Mouse (Mus musculus): ENCODE data around the gene Faxc. TPM values are rescaled to one million over a fixed set of nuclear protein-coding genes. Genes with fewer than 3 reads are reported as not detected.

Faxc gene
- polyA plus RNA-seq, 1 experiment from 2014 or later: 22.5 TPM

DNA sequence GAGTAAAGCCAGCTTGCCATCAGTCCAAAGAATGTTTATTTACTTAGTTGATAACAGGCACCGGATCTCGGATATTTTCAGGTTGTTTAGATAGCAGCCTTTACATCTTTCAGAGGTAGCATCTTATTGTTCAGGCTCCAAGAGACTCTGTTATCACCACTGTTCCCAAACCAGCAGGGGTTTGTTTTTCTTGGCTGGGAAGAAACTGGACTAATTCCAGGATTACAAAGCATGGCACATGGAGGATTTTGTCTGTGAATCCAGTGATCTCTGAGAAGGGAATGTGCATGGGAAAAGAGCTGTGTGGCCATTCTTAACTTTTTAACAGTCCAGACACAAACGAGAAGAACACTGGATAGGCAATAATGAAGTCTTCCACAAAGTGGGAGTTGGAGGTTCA lies 43.0 kb downstream of the Faxc start:
- Histone ChIP-seq H3K4me3 (no peak overlapping the region), H3K9me3 (no peaks in the 10 kb centered on the region), H3K36me3 (replicated peaks) (no peaks in the 10 kb centered on the region), H3K9ac (no peak overlapping the region), H3K4me2 (no peak overlapping the region), H3K27me3 (replicated peaks) (no peaks in the 10 kb centered on the region), H3K4me1 (no peaks in the 10 kb centered on the region), H3K27ac (no peak overlapping the region)
- ATAC-seq (replicated peaks): no peak
- WGBS: 55% methylated on average over 3 of the region's 3 CpGs

DNA sequence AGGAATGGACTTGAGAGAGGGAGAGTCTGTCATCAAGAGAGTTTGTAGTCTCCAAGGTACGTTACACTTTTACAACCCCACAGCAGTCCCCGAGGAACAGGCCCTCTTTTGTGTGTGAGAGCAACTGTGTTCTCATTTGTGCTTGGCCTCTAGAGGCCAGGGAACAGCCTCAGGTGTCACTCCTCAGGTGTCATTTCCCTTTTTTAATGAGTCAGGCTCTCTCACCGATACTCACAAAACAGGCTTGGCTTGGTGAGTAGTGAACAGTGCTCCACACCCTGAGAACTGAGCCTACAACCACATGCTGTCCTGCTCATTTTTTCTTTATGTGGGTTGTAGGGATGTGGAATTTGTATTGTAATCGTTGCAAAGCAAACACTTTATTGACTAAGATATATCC lies 49.3 kb downstream of the Faxc start:
- Histone ChIP-seq H3K4me3 (no peak overlapping the region), H3K36me3 (replicated peaks) (0 out of 2 replicates have a peak, but pooled peaks cover 5% of the 10 kb centered on the region), H3K27ac (no peak overlapping the region), H3K9me3 (no peaks in the 10 kb centered on the region), H3K4me1 (no peaks in the 10 kb centered on the region), H3K27me3 (replicated peaks) (no peaks in the 10 kb centered on the region), H3K4me2 (no peak overlapping the region), H3K9ac (no peak overlapping the region)
- no peak for ATAC-seq (replicated peaks)
- WGBS: 86% methylated on average over 4 of the region's 4 CpGs

DNA sequence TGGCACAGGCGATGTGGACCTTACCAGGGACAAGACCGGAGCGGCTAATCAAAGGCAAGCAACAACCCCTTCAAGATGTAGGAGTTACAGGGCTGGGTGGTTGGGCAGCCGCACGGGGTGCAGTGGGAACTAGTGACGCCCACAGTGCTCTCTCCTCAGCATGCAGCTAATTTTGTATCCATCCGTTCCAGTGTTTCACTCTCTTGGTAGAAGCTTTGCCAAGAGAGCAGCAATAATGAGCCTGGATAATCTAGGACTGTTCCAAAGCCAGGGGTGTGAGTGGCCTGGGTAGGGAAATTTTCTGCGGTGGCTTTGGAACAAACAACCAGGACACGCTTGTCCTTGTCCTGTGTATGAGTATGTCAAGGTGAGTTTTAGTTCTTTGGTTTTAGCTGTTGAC lies 51.3 kb downstream of the Faxc start:
- WGBS: 97% methylated on average over 9 of the region's 9 CpGs
- H3K36me3 ChIP-seq (replicated peaks): 0 out of 2 replicates have a peak, but pooled peaks cover 5% of the 10 kb centered on the region
- H3K9me3 ChIP-seq: no peaks in the 10 kb centered on the region
- no peak overlapping the region for H3K9ac ChIP-seq
- ATAC-seq (replicated peaks): 0 out of 2 replicates have a peak, but pooled peaks have one; percentile 20
- H3K27ac ChIP-seq: no peak overlapping the region
- no peaks in the 10 kb centered on the region for H3K4me1 ChIP-seq
- H3K27me3 ChIP-seq (replicated peaks): no peaks in the 10 kb centered on the region
- H3K4me3 ChIP-seq: no peak overlapping the region
- H3K4me2 ChIP-seq: no peak overlapping the region

DNA sequence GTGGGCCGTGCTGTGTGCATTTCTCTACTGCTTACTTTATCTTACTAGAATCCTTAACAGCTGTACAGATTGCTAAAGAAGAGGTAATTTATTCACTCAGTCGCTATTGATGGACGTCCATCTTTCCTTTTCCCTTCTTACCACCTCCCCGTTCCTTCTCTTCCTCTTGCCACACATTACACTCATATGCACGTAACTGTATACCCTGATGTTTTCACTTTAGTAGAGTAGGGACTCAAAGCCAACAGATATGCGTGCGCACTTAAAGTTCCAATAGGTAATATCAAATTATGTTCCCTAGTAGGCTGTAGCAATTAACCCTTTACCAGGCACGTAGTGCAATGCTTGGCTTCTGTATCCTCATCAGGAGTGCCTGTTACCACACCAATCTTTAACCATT lies 55.7 kb downstream of the Faxc start:
- no peak overlapping the region for H3K4me2 ChIP-seq
- H3K9ac ChIP-seq: no peak overlapping the region
- no peak overlapping the region for H3K4me3 ChIP-seq
- no peaks in the 10 kb centered on the region for H3K9me3 ChIP-seq
- 0 out of 2 replicates have a peak, but pooled peaks cover 5% of the 10 kb centered on the region for H3K36me3 ChIP-seq (replicated peaks)
- no peak for ATAC-seq (replicated peaks)
- H3K27me3 ChIP-seq (replicated peaks): no peaks in the 10 kb centered on the region
- H3K4me1 ChIP-seq: no peaks in the 10 kb centered on the region
- H3K27ac ChIP-seq: no peak overlapping the region
- WGBS: 88% methylated on average over 8 of the region's 8 CpGs

DNA sequence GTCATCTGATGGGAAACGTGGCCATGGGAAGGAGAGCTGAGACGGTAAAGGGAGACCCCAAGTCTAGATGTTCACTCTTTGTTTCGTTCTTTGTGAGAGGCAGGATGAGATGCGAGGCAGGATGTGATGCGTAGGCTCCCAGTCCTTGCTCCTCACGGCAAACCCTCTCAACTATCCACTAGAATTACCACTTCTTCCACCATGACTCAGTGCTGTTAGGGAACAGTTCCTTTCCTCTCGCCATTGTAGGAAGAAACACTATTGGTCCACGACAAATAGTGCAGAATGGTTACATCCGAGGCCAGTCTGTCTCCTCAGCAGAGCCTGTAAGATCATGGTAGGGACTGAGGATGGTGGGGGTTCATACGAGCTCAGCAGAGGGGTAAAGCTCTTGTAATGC lies 56.3 kb downstream of the Faxc start:
- Histone ChIP-seq H3K27ac (no peak overlapping the region), H3K27me3 (replicated peaks) (no peaks in the 10 kb centered on the region), H3K36me3 (replicated peaks) (0 out of 2 replicates have a peak, but pooled peaks cover 4% of the 10 kb centered on the region), H3K4me2 (no peak overlapping the region), H3K9me3 (no peaks in the 10 kb centered on the region), H3K9ac (no peak overlapping the region), H3K4me1 (no peaks in the 10 kb centered on the region), H3K4me3 (no peak overlapping the region)
- ATAC-seq (replicated peaks): no peak
- WGBS: 89% methylated on average over 10 of the region's 10 CpGs

DNA sequence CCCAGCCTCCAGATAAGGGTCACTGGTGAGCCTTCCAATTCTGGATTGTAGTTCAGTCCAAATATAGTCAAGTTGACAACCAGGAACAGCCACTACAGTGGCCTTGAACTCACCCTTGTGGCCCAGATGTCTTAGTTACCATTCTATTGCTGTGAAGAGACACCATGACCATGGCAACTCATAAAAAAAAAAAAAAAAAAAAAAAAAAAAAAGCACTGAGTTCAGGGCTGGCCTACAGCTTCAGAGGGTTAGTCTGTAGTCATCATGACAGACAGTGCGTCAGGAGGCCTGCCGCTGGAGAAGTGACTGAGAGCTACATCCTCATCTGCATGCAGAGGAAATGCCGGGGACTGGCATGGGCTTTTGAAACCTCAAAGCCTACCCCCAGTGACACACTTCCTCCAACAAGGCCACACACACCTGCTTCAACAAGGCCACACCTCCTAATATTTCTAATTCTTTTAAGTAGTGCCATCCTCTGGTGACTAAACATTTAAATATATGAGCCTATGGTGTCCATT lies 58.5 kb downstream of the Faxc start:
- no peak overlapping the region for H3K9ac ChIP-seq
- no peaks in the 10 kb centered on the region for H3K9me3 ChIP-seq
- H3K27ac ChIP-seq: no peak overlapping the region
- peaks cover 10% of the 10 kb centered on the region; the same call in 1 of the 2 replicates for H3K36me3 ChIP-seq (replicated peaks)
- H3K4me1 ChIP-seq: no peaks in the 10 kb centered on the region
- no peaks in the 10 kb centered on the region for H3K27me3 ChIP-seq (replicated peaks)
- 88% methylated on average over 3 of the region's 3 CpGs for WGBS
- ATAC-seq (replicated peaks): no peak
- no peak overlapping the region for H3K4me3 ChIP-seq
- no peak overlapping the region for H3K4me2 ChIP-seq

DNA sequence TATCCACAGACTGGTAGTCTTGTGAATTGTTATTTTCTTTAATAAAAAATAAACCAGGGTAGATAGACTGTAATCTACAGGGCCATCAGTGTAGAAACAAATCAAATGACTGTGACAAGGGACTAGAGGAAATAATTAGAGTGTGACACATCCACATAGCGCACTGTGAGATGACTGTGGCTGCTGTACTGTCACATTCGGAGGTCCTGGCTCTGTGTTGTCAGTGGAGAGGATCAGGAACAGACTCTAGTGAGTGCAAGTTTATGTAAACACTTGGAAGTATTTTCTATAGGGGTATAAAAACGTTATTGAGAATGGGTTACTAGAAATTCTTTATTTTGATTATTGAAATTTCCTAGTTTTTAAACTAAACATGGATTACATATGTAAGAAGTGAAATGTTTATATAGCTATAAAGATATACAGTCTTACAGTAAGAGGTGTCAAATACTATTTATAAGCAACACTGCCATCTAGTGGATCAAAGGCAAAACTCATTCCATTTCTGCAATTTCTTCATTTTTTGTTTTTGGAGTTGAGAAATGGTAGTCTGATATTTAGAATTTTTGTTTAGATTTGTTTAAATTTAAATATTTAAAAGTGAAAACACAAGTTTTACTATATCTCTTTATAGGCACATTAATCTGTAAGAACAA lies 59.6 kb downstream of the Faxc start:
- 47% methylated on average over 3 of the region's 3 CpGs for WGBS
- Histone ChIP-seq H3K9me3 (no peaks in the 10 kb centered on the region), H3K27me3 (replicated peaks) (no peaks in the 10 kb centered on the region), H3K36me3 (replicated peaks) (peaks cover 10% of the 10 kb centered on the region; the same call in 1 of the 2 replicates), H3K4me1 (no peaks in the 10 kb centered on the region), H3K4me3 (no peak overlapping the region), H3K4me2 (no peak overlapping the region), H3K9ac (no peak overlapping the region), H3K27ac (no peak overlapping the region)
- no peak for ATAC-seq (replicated peaks)

DNA sequence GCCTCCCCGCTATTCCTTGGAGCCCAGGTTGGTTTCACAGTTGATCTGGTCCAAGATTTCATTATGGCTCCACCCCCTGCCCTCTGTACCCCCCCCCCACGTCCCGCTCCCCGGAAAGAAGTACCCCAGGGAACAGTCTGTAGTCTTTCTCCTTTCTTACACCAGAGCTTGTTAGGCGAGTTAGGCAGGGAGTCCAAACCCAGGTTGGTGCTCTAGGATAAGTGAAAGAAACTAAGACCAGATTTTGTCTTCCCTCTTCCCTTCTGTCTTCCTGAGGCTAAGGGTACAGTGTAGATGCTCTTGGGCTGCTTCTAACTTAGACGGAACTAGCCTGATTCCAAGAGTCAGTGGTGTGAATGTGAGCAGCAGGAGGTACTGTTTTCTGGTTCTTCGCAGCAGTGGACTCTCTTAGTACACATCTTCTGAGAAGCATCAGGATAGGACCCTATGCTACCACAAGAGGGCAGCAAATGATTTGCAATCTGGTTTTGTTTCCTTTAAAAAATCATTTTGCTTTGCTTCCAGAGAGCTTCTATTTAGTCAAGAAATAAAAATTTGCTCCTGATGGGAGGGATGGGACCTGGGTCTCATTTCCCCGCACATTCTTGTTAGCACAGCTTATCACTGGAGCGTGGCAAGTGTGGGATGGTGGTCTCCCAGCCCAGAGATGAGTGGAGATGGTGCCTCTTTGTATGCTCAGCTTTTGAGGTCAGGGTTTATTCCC lies 86.7 kb downstream of the Faxc start:
- Histone ChIP-seq H3K9me3 (no peaks in the 10 kb centered on the region), H3K9ac (no peak overlapping the region), H3K27me3 (replicated peaks) (no peaks in the 10 kb centered on the region), H3K4me3 (no peak overlapping the region), H3K36me3 (replicated peaks) (no peaks in the 10 kb centered on the region), H3K4me2 (peak overlapping the region; percentile 30; the same call in 1 of the 2 replicates), H3K4me1 (peaks cover 4% of the 10 kb centered on the region), H3K27ac (peak overlapping the region; percentile 58; the same call in 1 of the 2 replicates)
- ATAC-seq (replicated peaks): peak; percentile 85
- WGBS: 9% methylated on average over 9 of the region's 9 CpGs

DNA sequence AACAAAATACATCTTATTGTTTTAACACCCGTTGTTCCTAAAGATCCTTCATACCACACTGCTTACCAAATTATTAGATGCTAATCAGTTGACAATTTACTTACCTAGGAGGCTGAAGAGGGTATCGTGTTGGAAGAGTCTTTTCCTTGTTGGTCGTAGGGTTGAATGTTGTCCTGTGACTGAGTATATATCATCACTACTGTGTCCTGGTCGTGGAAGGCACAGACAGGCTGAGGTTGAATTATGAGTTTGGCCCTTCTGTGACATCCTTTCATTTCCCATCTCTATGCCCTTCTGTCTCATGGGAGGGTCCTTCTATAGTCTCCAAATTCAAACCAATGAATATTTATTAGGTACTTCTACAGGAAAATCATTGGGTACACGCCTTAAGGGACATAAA lies 87.3 kb downstream of the Faxc start:
- Histone ChIP-seq H3K4me3 (no peak overlapping the region), H3K4me1 (peaks cover 4% of the 10 kb centered on the region), H3K27ac (peak overlapping the region; percentile 58; the same call in 1 of the 2 replicates), H3K27me3 (replicated peaks) (no peaks in the 10 kb centered on the region), H3K36me3 (replicated peaks) (no peaks in the 10 kb centered on the region), H3K9me3 (no peaks in the 10 kb centered on the region), H3K9ac (no peak overlapping the region), H3K4me2 (peak overlapping the region; percentile 30; the same call in 1 of the 2 replicates)
- 33% methylated on average over 5 of the region's 5 CpGs for WGBS
- ATAC-seq (replicated peaks): no peak; the same call in none of the 2 replicates

DNA sequence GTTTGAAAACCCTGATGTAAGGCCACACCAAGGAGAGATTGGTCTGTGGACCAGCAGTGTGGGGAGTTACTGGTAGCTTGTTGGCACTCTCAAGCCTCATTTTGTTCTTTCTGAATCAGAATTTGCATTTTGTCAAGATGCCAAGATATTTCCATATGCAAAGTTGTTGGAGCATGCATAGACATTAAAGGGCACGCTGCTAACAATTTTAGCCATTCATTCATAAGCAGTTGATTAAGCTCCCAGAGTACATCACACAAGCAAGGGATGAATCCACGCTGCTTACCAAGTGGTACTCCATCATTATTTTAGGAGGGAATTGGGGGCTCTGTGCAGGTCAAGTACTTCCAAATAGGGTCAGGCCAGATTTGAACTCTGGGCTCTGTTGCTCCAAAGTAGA lies 98.8 kb downstream of the Faxc start:
- Histone ChIP-seq H3K9ac (no peak overlapping the region), H3K36me3 (replicated peaks) (no peaks in the 10 kb centered on the region), H3K9me3 (no peaks in the 10 kb centered on the region), H3K4me2 (no peak overlapping the region), H3K4me1 (no peaks in the 10 kb centered on the region), H3K27me3 (replicated peaks) (no peaks in the 10 kb centered on the region), H3K4me3 (no peak overlapping the region), H3K27ac (no peak overlapping the region)
- peak; percentile 52; the same call in 1 of the 2 replicates for ATAC-seq (replicated peaks)
- WGBS: 52% methylated on average over 2 of the region's 2 CpGs

All from midbrain, embryonic 15.5 days (tissue).